In genomic region chr11:96760042-96760441, GRCm38 (mm10) we compare ENCODE assay signal across 9 mouse cellular contexts. TPM values are rescaled to one million over a fixed set of nuclear protein-coding genes. Genes with fewer than 3 reads are reported as not detected.
DNase-seq lines count a peak whose midpoint lies in the region; ATAC-seq lines count a peak whose summit lies in the region.
"Had no signal": no experiment of that assay in that cellular context is flagged by ENCODE, and none has a peak within 500 bp of the region (broad histone marks: within the 10 kb centered on the region; RNA-seq: fewer than 3 reads in every experiment).

No protein-coding gene starts in this region.

- no peak overlapping the region for H3K27ac ChIP-seq in midbrain, embryonic 13.5 days
- H3K27ac ChIP-seq in midbrain, embryonic 15.5 days = no peak overlapping the region

- H3K4me3 ChIP-seq in midbrain, embryonic 13.5 days (replicated peaks) = no peak overlapping the region
- H3K4me3 ChIP-seq in midbrain, embryonic 15.5 days = no peak overlapping the region

- peak; percentile 58 for DNase-seq in adrenal gland, postnatal 10 days
- no peak for DNase-seq in adrenal gland, postnatal 25 days
- DNase-seq in cerebellum, adult 11-12 months = peak; percentile 51
- DNase-seq in heart, postnatal 4 days = peak; percentile 66
- DNase-seq in lung, postnatal 14 days = peak; percentile 72
- peak; percentile 34 for DNase-seq in thymus, postnatal 4 days

- H3K27me3 ChIP-seq in midbrain, embryonic 13.5 days = no peaks in the 10 kb centered on the region
- no peaks in the 10 kb centered on the region for H3K27me3 ChIP-seq in midbrain, embryonic 15.5 days (replicated peaks)
- H3K27me3 ChIP-seq: Patski had no signal

- WGBS in midbrain, embryonic 13.5 days = 49% methylated on average over 3 of the region's 3 CpGs
- WGBS in midbrain, embryonic 15.5 days = 45% methylated on average over 3 of the region's 3 CpGs

- H3K4me1 ChIP-seq in midbrain, embryonic 13.5 days (replicated peaks) = peaks cover 17% of the 10 kb centered on the region
- peaks cover 18% of the 10 kb centered on the region for H3K4me1 ChIP-seq in midbrain, embryonic 15.5 days

- H3K4me2 ChIP-seq in midbrain, embryonic 13.5 days (replicated peaks) = no peak overlapping the region
- no peak overlapping the region for H3K4me2 ChIP-seq in midbrain, embryonic 15.5 days

- no peak overlapping the region for H3K9ac ChIP-seq in midbrain, embryonic 13.5 days (replicated peaks)
- H3K9ac ChIP-seq in midbrain, embryonic 15.5 days = no peak overlapping the region

- H3K9me3 ChIP-seq in midbrain, embryonic 13.5 days = 0 out of 2 replicates have a peak, but pooled peaks cover 3% of the 10 kb centered on the region
- H3K9me3 ChIP-seq in midbrain, embryonic 15.5 days = no peaks in the 10 kb centered on the region

- ATAC-seq in midbrain, embryonic 13.5 days = peak; percentile 37; the same call in 1 of the 2 replicates
- ATAC-seq in midbrain, embryonic 15.5 days (replicated peaks) = no peak
- ATAC-seq: Patski had no signal

- H3K36me3 ChIP-seq in midbrain, embryonic 13.5 days = no peaks in the 10 kb centered on the region
- no peaks in the 10 kb centered on the region for H3K36me3 ChIP-seq in midbrain, embryonic 15.5 days (replicated peaks)

RNA-seq across cellular contexts. Expression of gene Snx11, which starts 17.3 kb away (rescaled TPM):
- total RNA-seq in adrenal gland, postnatal 10 days (2021) = 10 to 100 TPM; 19.2 to 22.9 TPM
- total RNA-seq in adrenal gland, postnatal 25 days (2021) = 32.1 and 34.6 TPM in 2 replicates
- polyA plus RNA-seq in midbrain, embryonic 13.5 days (2015; fragmentation: Nextera tagmentation; extraction: Ambion mirVana) = 45.6 and 47.4 TPM in 2 replicates
- 47.2 and 51.1 TPM in 2 replicates for polyA plus RNA-seq in midbrain, embryonic 15.5 days (2015; fragmentation: Nextera tagmentation; extraction: Ambion mirVana)
- 10 to 100 TPM; 15.5 to 18.2 TPM for total RNA-seq in heart, postnatal 4 days (2021)

RNA-seq across cellular contexts. Expression of gene Cbx1, which starts 28.9 kb away (rescaled TPM):
- total RNA-seq in adrenal gland, postnatal 10 days (2021) = 10 to 100 TPM; 64.9 to 73.1 TPM
- total RNA-seq in adrenal gland, postnatal 25 days (2021) = 78.9 and 98.0 TPM in 2 replicates
- 130 and 137 TPM in 2 replicates for polyA plus RNA-seq in midbrain, embryonic 13.5 days (2015; fragmentation: Nextera tagmentation; extraction: Ambion mirVana)
- polyA plus RNA-seq in midbrain, embryonic 15.5 days (2015; fragmentation: Nextera tagmentation; extraction: Ambion mirVana) = 70.6 and 76.7 TPM in 2 replicates
- total RNA-seq in heart, postnatal 4 days (2021) = 10 to 100 TPM; 69.6 to 72.0 TPM
